ENCODE assay signal across 15 mouse cellular contexts in the genomic region with DNA sequence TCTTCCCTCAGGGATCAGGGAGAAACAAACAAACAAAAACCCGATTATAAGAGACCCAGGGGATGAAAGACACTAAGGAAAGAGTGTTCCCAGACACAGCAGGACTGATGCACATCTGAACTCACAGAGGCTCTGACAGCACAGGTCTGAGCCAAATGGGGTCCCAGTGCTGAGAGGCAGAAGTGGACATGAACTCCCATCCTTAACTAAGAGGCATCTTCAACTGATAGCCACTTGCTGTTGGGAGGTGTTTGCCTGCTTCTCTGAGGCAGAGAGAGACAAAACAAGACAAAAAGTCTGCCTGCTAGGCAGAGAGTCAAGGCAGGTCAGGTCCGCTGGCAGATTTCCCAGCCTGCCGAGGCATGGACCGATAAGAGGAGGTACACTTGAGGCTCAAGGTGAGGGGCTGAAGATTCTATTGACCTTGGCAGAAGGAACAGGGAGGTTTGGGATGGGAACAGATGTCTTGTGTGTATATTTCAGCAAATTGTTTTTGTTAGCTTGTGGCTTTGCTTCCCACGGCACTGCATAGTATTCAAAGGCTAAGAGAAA. TPM values are rescaled to one million over a fixed set of nuclear protein-coding genes. Genes with fewer than 3 reads are reported as not detected.
A peak's percentile ranks its signal among the peaks of the same experiment; 100 is the strongest.
DNase-seq lines count a peak whose midpoint lies in the region; ATAC-seq and TF ChIP-seq lines count a peak whose summit lies in the region.
"Had no signal": no experiment of that assay in that cellular context is flagged by ENCODE, and none has a peak within 500 bp of the region (broad histone marks: within the 10 kb centered on the region; RNA-seq: fewer than 3 reads in every experiment).

No protein-coding gene starts in this region.

- peak; percentile 38 for DNase-seq in adrenal gland, postnatal 25 days
- DNase-seq in fibroblast of lung, adult 2 months (ENCODE audit: low read depth), result peak; percentile 21
- no peak for DNase-seq in gastrocnemius, adult 18-20 months (ENCODE audit: low spot score)
- DNase-seq: liver; right cerebral cortex, postnatal 4 days had no signal

- no peak overlapping the region for H3ac ChIP-seq in myocyte (ENCODE audit: control insufficient read depth, insufficient read length)

- 0 out of 2 replicates have a peak, but pooled peaks cover 3% of the 10 kb centered on the region for H3K36me3 ChIP-seq in intestine, embryonic 15.5 days
- peaks cover 15% of the 10 kb centered on the region; the same call in 1 of the 2 replicates for H3K36me3 ChIP-seq in intestine, postnatal 0 days (ENCODE audit: control insufficient read depth, insufficient read depth)
- peaks cover 16% of the 10 kb centered on the region for H3K36me3 ChIP-seq in myocyte (ENCODE audit: control insufficient read depth, insufficient read depth)
- H3K36me3 ChIP-seq: hindbrain, embryonic 10.5 days had no signal

- WGBS in intestine, embryonic 15.5 days, result 30% methylated on average over 5 of the region's 5 CpGs
- WGBS in intestine, postnatal 0 days, result 30% methylated on average over 5 of the region's 5 CpGs

- H3K4me3 ChIP-seq in intestine, embryonic 15.5 days (replicated peaks), result no peak overlapping the region
- H3K4me3 ChIP-seq in intestine, postnatal 0 days (ENCODE audit: low read depth, low read length), result no peak overlapping the region
- no peak overlapping the region for H3K4me3 ChIP-seq in myocyte
- H3K4me3 ChIP-seq: embryonic facial prominence, embryonic 15.5 days; hindbrain, embryonic 10.5 days had no signal

- peaks cover 8% of the 10 kb centered on the region; the same call in 1 of the 2 replicates for H3K4me1 ChIP-seq in intestine, embryonic 15.5 days (replicated peaks)
- H3K4me1 ChIP-seq in intestine, postnatal 0 days (replicated peaks; ENCODE audit: control insufficient read depth, insufficient read depth, low read length), result 0 out of 2 replicates have a peak, but pooled peaks cover 3% of the 10 kb centered on the region

- TF ChIP-seq CTCF in intestine, postnatal 0 days (IDR thresholded peaks at IDR 0.05; ENCODE audit: low read depth), result no peak

- ATAC-seq in intestine, embryonic 15.5 days, result no peak
- ATAC-seq in intestine, postnatal 0 days, result no peak
- no peak for ATAC-seq in frontal cortex, adult (ENCODE audit: low TSS enrichment)

- H3K9me3 ChIP-seq in intestine, embryonic 15.5 days, result no peaks in the 10 kb centered on the region
- no peaks in the 10 kb centered on the region for H3K9me3 ChIP-seq in intestine, postnatal 0 days (ENCODE audit: control insufficient read depth)
- H3K9me3 ChIP-seq: embryonic facial prominence, embryonic 15.5 days; hindbrain, embryonic 10.5 days had no signal

- 0 out of 2 replicates have a peak overlapping the region, but pooled peaks have one; percentile 22 for H3K4me2 ChIP-seq in intestine, embryonic 15.5 days (replicated peaks)
- no peak overlapping the region for H3K4me2 ChIP-seq in intestine, postnatal 0 days (replicated peaks; ENCODE audit: low read depth)
- peak overlapping the region; percentile 25 for H3K4me2 ChIP-seq in myocyte (ENCODE audit: low read depth)
- H3K4me2 ChIP-seq: embryonic facial prominence, embryonic 15.5 days had no signal

- no peak overlapping the region for H3K9ac ChIP-seq in intestine, embryonic 15.5 days
- no peak overlapping the region for H3K9ac ChIP-seq in intestine, postnatal 0 days (ENCODE audit: low read depth, low read length)
- H3K9ac ChIP-seq: embryonic facial prominence, embryonic 15.5 days had no signal

- H3K27me3 ChIP-seq in intestine, embryonic 15.5 days (replicated peaks), result no peaks in the 10 kb centered on the region
- H3K27me3 ChIP-seq in intestine, postnatal 0 days (replicated peaks; ENCODE audit: control insufficient read depth, insufficient read depth, low read length), result no peaks in the 10 kb centered on the region
- no peaks in the 10 kb centered on the region for H3K27me3 ChIP-seq in myocyte (ENCODE audit: control insufficient read depth, insufficient read depth, insufficient read length)
- H3K27me3 ChIP-seq: embryonic facial prominence, embryonic 15.5 days had no signal

- H3K79me2 ChIP-seq in myocyte (ENCODE audit: control insufficient read depth, insufficient read depth), result no peaks in the 10 kb centered on the region

- no peak for TF ChIP-seq POLR2A in myocyte (IDR thresholded peaks at IDR 0.05; ENCODE audit: insufficient read length, low read depth)

- peak overlapping the region; percentile 27; the same call in 1 of the 2 replicates for H3K27ac ChIP-seq in intestine, embryonic 15.5 days
- no peak overlapping the region for H3K27ac ChIP-seq in intestine, postnatal 0 days (ENCODE audit: low read depth, low read length)
- H3K27ac ChIP-seq: embryonic facial prominence, embryonic 15.5 days; hindbrain, embryonic 10.5 days; macrophage had no signal

TF ChIP-seq in myocyte, 11 proteins besides CTCF, POLR2A, EP300 and RAD21:
- TF ChIP-seq SRF (IDR thresholded peaks at IDR 0.05; ENCODE audit: control insufficient read depth, insufficient read length, low read depth), result no peak
- no peak for TF ChIP-seq REST (IDR thresholded peaks at IDR 0.05; ENCODE audit: insufficient read depth, insufficient read length)
- no peak for TF ChIP-seq CEBPB (IDR thresholded peaks at IDR 0.05; ENCODE audit: insufficient read depth, poor library complexity, severe bottlenecking)
- TF ChIP-seq TCF12 (IDR thresholded peaks at IDR 0.05; ENCODE audit: insufficient read depth, poor library complexity, severe bottlenecking), result no peak
- TF ChIP-seq USF1 (IDR thresholded peaks at IDR 0.05; ENCODE audit: low read depth), result no peak
- no peak for TF ChIP-seq POLR2AphosphoS2 (IDR thresholded peaks at IDR 0.05; ENCODE audit: insufficient read length, low read depth)
- no peak for TF ChIP-seq MYOG (IDR thresholded peaks at IDR 0.05; ENCODE audit: control insufficient read depth in 1 of 3, insufficient read depth in 1 of 3, insufficient read length in 2 of 3, low read depth in 2 of 3)
- no peak for TF ChIP-seq E2F4 (IDR thresholded peaks at IDR 0.05; ENCODE audit: insufficient read depth)
- no peak for TF ChIP-seq MYOD1 (IDR thresholded peaks at IDR 0.05; ENCODE audit: control insufficient read depth in 1 of 3, insufficient read length in 2 of 3, low read depth in 2 of 3)
- TF ChIP-seq MAX (IDR thresholded peaks at IDR 0.05; ENCODE audit: low read depth), result no peak
- no peak for TF ChIP-seq TCF3 (IDR thresholded peaks at IDR 0.05; ENCODE audit: insufficient read length, low read depth)
TF ChIP-seq in myocyte: peak in this region for 0.

RNA-seq across cellular contexts. Expression of a gene that starts 8.6 kb away (rescaled TPM):
- polyA plus RNA-seq in intestine, embryonic 15.5 days (2015; fragmentation: Nextera tagmentation; extraction: Ambion mirVana), result 0.20 and 0.24 TPM in 2 replicates
- not detected in 2 replicates for polyA plus RNA-seq in intestine, postnatal 0 days (2015; fragmentation: Nextera tagmentation; extraction: Ambion mirVana)
- total RNA-seq in adrenal gland, postnatal 25 days (2021), result not detected in 2 replicates
- polyA plus RNA-seq in myocyte (2012; fragmentation: generic; extraction: Trizol), result not detected
- under 1 TPM in 1 of 2 experiments, not detected in 1; 0.39 TPM for total RNA-seq in gastrocnemius, adult 18-20 months (2021)
- total RNA-seq: left cerebral cortex, adult 8-10 months; midbrain, postnatal 0 days; neutrophil, adult 5-6 weeks had no signal
- polyA plus RNA-seq: embryonic facial prominence, embryonic 15.5 days; midbrain, postnatal 0 days had no signal

RNA-seq across cellular contexts. Expression of a gene that starts 10.2 kb away (rescaled TPM):
- polyA plus RNA-seq in intestine, embryonic 15.5 days (2015; fragmentation: Nextera tagmentation; extraction: Ambion mirVana), result 160 and 163 TPM in 2 replicates
- polyA plus RNA-seq in intestine, postnatal 0 days (2015; fragmentation: Nextera tagmentation; extraction: Ambion mirVana), result 111 and 113 TPM in 2 replicates
- total RNA-seq in adrenal gland, postnatal 25 days (2021), result 20.2 and 23.0 TPM in 2 replicates
- polyA plus RNA-seq in myocyte (2012; fragmentation: generic; extraction: Trizol), result 58.1 TPM
- total RNA-seq in gastrocnemius, adult 18-20 months (2021), result 1 to 10 TPM; 5.5 to 7.0 TPM

RNA-seq across cellular contexts. Expression of a gene that starts 19.0 kb away (rescaled TPM):
- polyA plus RNA-seq in intestine, embryonic 15.5 days (2015; fragmentation: Nextera tagmentation; extraction: Ambion mirVana), result 5.7 and 6.1 TPM in 2 replicates
- polyA plus RNA-seq in intestine, postnatal 0 days (2015; fragmentation: Nextera tagmentation; extraction: Ambion mirVana), result 3.6 and 4.2 TPM in 2 replicates
- total RNA-seq in adrenal gland, postnatal 25 days (2021), result 9.1 and 10.3 TPM in 2 replicates
- 3.3 TPM for polyA plus RNA-seq in myocyte (2012; fragmentation: generic; extraction: Trizol)
- 1 to 10 TPM; 1.6 to 1.7 TPM for total RNA-seq in gastrocnemius, adult 18-20 months (2021)

RNA-seq across cellular contexts. Expression of a gene that starts 19.7 kb away (rescaled TPM):
- polyA plus RNA-seq in intestine, embryonic 15.5 days (2015; fragmentation: Nextera tagmentation; extraction: Ambion mirVana), result 17.4 and 17.6 TPM in 2 replicates
- polyA plus RNA-seq in intestine, postnatal 0 days (2015; fragmentation: Nextera tagmentation; extraction: Ambion mirVana), result 12.1 and 14.0 TPM in 2 replicates
- total RNA-seq in adrenal gland, postnatal 25 days (2021), result 19.3 and 20.5 TPM in 2 replicates
- 16.7 TPM for polyA plus RNA-seq in myocyte (2012; fragmentation: generic; extraction: Trizol)
- total RNA-seq in gastrocnemius, adult 18-20 months (2021), result 1 to 10 TPM; 8.3 to 9.0 TPM

RNA-seq across cellular contexts. Expression of a gene that starts 41.1 kb away (rescaled TPM):
- polyA plus RNA-seq in intestine, embryonic 15.5 days (2015; fragmentation: Nextera tagmentation; extraction: Ambion mirVana), result 43.0 and 51.0 TPM in 2 replicates
- 32.6 and 34.7 TPM in 2 replicates for polyA plus RNA-seq in intestine, postnatal 0 days (2015; fragmentation: Nextera tagmentation; extraction: Ambion mirVana)
- 29.0 and 33.5 TPM in 2 replicates for total RNA-seq in adrenal gland, postnatal 25 days (2021)
- polyA plus RNA-seq in myocyte (2012; fragmentation: generic; extraction: Trizol), result 10.9 TPM
- total RNA-seq in gastrocnemius, adult 18-20 months (2021), result 1 to 10 TPM; 2.2 to 2.7 TPM
